Mouse (Mus musculus): ENCODE results near the gene Atp2b1.
A peak's percentile ranks its signal among the peaks of the same experiment; 100 is the strongest.

Gene Atp2b1

GRCm38 (mm10) chr10:98916011-98916780, 2.0 kb downstream of the Atp2b1 start:
- peak; percentile 49 to 58 for DNase-seq

DNA sequence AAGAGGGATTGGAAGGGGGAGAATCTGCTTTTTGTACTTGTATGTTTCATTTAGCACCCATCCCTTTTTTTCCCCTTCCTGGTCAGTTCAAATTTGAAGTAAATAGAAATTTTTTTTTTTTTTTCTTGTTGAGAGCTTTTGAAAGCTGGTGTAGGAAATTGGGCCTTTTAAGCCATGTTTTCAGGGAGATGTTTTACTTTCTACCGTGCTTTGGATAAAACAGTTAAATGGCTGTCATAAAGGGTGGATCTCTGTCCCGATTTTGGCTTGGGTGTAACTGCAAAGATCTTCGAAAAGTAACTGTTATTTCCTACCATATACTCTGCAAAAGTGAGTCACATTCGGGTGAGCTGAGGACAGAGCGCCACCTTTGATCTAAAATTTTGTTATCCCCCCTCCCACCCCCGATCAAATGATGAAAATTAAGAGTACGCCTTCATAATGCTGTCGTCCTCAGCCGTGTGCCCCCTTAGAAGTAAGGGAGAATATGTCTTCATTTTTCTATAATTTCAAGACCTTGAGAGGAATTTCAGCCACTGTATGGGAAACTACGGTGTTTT, 2.7 kb downstream of the Atp2b1 start:
- no peak for DNase-seq

DNA sequence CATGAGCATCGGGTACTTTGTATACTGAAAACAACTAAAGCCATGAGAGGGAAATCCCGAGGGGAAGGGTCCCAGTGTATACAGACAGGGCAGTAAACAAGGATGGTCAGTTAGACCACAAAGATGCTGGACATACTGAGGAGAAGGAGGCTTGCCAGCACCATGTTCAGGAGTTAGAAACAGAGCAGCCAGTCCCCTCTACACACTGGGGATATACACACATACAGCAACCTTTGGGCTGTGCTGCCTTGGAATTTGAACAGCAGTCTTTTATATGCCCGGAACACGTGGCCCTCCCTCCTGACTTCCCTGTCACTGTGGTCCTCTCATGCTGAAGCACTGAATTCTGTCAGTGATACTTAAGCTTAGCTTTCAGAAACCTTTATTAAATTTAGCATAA, 10.9 kb downstream of the Atp2b1 start:
- DNase-seq: no peak

DNA sequence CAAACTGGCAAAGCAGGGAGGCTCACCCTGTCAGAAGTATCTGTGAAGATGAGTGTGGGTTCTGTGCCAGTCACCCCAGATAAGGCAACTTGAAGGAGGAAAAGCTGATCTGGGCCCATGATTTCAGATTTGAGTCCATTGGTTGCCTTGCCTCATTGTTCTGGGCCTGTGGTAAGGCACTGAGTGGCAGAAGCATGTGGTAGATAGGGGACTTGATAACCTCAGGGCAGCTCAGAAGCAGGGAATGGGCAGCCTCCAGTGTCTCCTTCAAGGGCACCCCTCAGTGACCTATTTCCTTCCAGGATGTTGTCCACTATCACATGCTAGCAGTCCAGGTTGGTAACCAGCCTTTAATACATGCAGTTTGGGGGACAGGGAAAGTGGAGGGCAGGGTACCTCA, 12.8 kb downstream of the Atp2b1 start:
- DNase-seq: no peak

- DNase-seq: no peak
These were observed 15.2 kb downstream of the Atp2b1 start for GRCm38 (mm10) chr10:98929444-98929843.

- DNase-seq: no peak
These were observed 15.9 kb downstream of the Atp2b1 start for GRCm38 (mm10) chr10:98930143-98930542.

- no peak for DNase-seq
These were observed 25.9 kb downstream of the Atp2b1 start for GRCm38 (mm10) chr10:98940137-98940536.

- no peak for DNase-seq
These were observed 26.6 kb downstream of the Atp2b1 start for GRCm38 (mm10) chr10:98940799-98941198.

DNA sequence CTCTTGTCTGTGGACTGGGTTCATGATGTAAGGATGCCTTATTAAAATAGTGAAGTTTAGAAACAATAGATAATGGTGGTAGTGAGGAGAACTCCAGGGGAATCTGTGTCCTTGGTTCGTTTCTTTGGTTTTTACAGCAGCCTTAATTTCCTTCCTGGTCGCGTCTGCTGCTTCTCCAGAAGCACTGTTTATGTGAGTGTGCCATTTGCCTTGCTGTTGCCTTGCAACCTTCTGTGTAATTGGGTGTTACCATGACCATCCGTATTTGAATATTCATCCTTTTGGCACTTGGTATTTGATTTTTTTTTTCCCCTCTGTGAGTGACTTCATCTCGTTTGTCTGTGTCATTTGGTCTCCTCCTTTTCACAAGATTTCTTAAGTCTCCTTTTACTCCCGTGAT, 27.8 kb downstream of the Atp2b1 start:
- DNase-seq: no peak

DNA sequence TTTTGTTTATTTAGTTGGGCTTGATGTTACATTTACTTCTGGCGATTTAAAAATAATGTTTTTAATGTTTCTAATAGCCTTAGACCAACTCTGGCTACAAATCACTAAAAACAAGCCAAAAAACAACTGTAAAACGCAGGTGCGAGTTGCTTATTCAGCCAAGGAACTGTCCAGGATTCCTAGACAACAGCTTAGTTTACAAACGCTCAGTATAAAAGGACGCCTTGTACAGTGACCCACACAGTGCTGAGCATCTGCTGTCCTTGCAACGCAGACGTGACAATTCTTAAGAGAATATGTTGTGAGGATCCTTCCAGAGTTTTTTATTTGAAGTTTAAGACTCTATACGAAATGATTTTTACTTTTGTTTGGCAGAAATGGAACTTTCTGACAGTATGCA, 28.8 kb downstream of the Atp2b1 start:
- DNase-seq: no peak

GRCm38 (mm10) chr10:98943894-98944293, 29.7 kb downstream of the Atp2b1 start:
- no peak for DNase-seq

DNA sequence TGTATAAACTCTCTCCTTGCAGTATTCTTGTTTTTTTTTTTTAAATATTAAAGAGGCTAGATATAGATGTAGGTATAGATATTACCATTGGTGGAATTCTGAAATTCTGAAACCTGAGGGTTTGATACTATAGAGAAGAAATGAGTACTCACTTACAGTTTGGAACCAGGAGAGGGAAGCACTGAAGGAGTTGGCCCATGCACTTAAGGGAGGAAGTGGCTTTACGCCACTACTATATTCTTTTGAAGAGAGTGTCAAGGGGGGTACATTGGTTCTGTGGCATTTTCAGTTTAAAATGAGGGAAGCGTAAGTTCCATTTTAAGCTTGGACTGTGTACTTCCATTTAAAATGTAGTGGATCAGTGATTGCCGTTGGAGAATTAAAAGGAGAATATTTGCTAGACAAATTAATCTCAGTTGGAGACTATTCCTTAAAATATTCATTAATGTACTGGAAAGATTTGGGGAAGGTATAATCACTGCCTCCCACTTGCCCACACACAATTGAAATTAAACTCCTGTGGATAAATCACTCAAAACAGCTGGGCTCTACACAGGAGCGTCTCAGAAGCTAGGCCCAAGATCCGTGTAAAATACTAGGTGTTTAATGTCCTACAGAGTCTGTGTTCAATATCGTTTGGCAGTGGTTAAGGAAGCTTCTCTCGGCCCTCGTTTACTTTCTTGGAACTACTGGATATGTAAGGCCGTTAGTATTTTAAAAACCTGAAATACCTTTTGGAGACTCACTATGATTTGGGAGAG, 32.0 kb downstream of the Atp2b1 start:
- DNase-seq: no peak

- DNase-seq: no peak
These were observed 33.0 kb downstream of the Atp2b1 start for GRCm38 (mm10) chr10:98947206-98947605.

DNA sequence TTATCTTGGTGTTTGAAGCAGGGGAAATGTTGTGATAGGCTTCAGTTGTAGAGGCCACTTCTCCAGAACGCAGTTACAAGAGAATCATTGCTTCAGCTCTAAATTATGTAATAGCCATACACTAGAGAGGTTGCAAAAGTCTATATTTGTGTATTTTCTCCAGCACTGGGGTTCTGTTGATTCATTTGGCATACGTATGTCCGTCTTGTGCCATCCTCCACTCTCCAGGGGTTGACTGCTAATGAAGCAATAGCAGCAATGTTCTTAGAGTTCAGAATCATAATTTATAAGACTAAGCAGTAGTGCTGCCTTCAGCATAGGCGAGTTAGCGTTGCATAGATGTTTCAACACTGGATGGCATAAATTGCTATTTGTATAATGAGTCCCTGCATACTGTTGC, 33.9 kb downstream of the Atp2b1 start:
- DNase-seq: no peak

DNA sequence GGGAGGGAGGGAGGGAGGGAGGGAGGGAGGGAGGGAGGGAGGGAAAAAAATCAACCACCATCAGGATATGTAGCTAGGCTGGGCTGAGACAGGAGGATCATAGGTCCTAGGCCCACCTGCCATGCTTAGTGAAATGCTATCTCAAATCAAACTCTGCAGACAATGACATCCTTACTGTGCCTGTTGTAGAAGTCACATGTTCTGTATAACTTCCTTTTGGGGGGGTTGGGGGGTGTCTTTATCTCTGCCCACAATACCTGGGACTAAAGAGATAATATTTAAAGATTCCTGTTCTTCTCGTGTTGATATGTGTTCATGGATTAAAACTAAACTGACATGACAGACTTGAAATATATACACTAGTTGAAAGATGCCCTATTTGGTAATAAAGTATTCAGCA, 35.5 kb downstream of the Atp2b1 start:
- DNase-seq: no peak

DNA sequence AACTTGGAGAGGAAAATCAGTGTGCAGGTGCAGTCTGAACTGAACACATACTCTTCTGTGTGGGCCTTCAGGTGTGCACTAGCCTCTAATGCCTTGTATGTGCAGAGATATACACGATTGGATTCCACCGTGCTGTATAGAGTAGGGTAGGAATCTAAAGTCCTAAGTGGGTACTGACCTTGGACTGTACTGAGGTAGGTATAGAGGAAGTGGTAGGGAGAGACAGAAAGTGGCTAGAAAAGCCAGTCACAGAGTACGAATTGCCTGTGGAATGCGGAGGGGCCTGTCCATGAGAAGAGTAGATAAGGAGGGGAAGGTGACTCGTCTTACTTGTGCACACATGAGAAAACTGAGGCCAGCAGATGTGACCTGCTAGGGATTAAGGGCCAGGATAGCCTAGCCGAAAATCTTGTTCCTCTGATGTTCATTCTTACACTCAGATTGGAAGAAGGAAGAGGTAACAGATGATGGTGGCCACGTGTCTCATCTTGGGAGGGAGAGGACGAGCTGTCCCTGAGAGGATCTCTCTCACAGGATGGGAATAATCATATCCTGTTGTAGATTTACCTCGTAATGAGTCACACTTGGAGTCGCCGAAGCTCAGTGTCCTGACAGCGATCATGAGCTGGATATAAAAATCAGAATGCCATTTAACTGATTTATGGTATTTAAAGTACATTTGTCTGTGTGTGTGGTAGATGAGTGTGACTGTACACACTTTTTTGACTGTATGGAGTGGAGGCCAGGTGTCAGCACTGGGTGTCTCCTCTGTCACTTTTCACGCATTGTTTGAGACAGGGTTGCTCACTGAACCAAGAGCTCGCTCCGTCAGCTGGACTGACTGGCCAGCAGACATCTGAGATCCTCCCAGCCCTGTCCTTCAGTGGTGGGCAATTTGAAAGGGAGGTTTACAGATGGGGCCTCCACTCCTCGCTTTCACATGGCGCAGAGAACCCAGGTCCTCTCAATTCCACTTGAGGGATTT, 37.4 kb downstream of the Atp2b1 start:
- no peak for DNase-seq

DNA sequence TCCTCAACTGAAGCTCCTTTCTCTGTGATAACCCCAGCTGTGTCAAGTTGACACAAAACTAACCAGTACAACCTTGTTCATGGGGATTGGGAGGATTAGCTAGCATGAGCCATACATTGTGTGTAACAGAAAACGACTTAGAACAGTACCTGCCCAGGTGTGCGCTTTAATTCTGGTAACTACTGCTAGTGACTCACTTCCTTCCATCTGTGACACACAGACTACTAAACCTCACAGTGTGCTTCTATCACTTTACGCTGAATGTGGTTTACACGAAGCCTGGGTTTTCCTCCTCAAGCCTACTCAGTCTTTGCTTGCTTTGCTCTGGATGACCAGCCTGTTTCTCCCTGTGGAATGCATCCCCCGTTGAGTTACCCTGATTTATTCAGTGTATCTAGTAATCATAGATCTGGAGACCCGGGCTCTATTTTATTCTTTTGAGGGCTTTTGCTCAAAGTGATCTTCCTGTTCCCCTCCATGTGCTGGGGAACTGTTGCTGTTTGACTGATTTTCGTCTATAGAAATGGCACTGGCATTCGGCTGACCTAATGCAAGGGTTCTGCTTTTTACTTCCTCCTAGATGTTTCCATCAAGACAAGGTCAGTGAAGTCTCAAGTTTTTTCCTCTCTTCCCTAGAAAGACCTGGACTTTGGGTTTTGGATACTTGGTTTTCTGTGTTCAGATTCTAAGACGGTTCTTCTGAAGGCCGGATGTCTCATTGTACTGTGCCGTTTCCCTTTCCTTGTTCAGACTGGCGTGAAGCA, 40.2 kb downstream of the Atp2b1 start:
- DNase-seq: no peak

GRCm38 (mm10) chr10:98956124-98956523, 41.9 kb downstream of the Atp2b1 start:
- DNase-seq: no peak

DNA sequence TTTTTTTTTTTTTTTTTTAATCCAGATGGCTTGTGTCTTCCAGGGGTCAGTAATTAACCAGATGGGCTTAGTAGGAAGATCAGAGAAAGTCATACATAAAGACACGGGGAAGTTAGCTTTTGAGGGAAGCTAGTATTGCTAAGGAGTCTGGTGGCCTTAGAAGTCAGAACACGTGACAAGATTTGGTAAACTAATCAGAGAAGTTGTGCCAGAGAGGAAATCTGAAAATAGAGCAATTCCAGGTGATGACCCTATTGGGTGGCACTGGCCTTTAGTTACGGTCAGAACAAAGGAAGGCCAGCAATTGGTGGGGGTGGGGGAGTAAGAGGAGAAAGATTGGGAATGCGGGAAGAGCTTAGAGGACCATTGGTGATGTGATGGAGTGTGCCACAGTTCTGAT, 44.5 kb downstream of the Atp2b1 start:
- no peak for DNase-seq

DNA sequence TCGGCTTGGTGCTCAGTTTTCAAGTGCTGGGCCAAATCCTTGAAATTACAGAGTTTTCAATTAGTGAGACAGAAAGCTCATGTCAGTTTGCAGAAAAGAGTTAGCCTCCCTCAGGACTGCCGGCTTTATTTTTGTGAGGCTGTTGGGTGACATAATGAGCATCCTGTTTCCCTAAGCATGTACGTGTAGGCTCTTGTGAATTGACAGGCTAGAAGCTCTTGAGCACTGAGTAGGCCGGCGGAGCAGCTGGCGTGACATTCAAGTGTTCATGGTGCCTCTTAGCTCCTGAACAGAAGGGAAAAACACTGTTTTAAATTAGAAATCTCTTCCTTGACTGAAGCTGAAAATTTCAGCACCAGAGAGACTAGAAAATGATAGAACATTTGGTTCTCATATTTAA, 45.2 kb downstream of the Atp2b1 start:
- no peak for DNase-seq

DNA sequence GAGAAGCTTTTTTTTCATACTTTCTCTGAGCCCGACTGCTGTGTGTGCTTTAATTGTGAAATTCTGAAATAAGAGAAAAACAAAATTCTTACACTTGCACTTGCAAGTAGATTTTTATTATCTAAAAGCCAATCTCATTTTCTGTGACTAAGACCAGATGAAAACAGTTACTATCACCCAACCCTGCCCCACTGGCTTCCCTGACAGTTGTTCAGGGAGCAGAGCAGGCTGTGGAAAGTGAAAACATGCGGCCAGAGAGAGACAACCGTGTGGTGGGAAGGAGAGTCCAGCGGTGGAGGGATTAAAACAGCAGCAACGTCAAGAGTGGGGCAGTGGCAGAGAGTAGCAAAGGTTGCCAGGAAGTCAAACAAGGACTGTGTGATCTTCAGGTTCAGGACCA, 46.7 kb downstream of the Atp2b1 start:
- no peak for DNase-seq

- DNase-seq: no peak
These were observed 47.9 kb downstream of the Atp2b1 start for GRCm38 (mm10) chr10:98962092-98962491.

All from cerebellum, postnatal 14 days (tissue).